Mouse (Mus musculus) hindbrain, embryonic 15.5 days (tissue): ENCODE results near the gene Fgfr2. TPM values are rescaled to one million over a fixed set of nuclear protein-coding genes. Genes with fewer than 3 reads are reported as not detected.
"Not testable (repeated sequence)": the region's sequence is repeated elsewhere in the genome, so short reads cannot be mapped to it uniquely, and the experiment has no call there.

Experiments
- ATAC-seq: fragments of 200-750 bp; cut with Nextera tagmentation; 2 replicates; pipeline ENCODE4 v1.8.0; 2017; ENCODE audit warnings: low read depth, moderate number of reproducible peaks, moderate TSS enrichment; ENCODE audit not compliant: low FRiP score
- H3K27ac ChIP-seq: fragments of 300-500 bp; sonication (generic); replicated peaks from 2 replicates; pipeline ENCODE4 v1.5.1; 2015; ENCODE audit warnings: mild to moderate bottlenecking, inconsistent platforms
- H3K27me3 ChIP-seq: fragments of 300-500 bp; sonication (generic); 2 replicates; pipeline ENCODE4 v1.6.1; 2015; ENCODE audit warnings: control low read depth, inconsistent platforms
- H3K36me3 ChIP-seq: fragments of 300-500 bp; sonication (generic); 2 replicates; pipeline ENCODE4 v1.6.1; 2015; ENCODE audit warnings: control low read depth, inconsistent platforms
- H3K4me1 ChIP-seq: fragments of 300-500 bp; sonication (generic); replicated peaks from 2 replicates; pipeline ENCODE4 v1.6.1; 2015; ENCODE audit warnings: control low read depth, inconsistent platforms
- H3K4me2 ChIP-seq: fragments of 300-500 bp; sonication (generic); 2 replicates; pipeline ENCODE4 v1.6.1; 2015; ENCODE audit warnings: moderate library complexity, mild to moderate bottlenecking, inconsistent platforms
- H3K4me3 ChIP-seq: fragments of 300-500 bp; sonication (generic); 2 replicates; pipeline ENCODE4 v1.5.1; 2015; ENCODE audit warnings: mild to moderate bottlenecking, inconsistent platforms
- H3K9ac ChIP-seq: fragments of 300-500 bp; sonication (generic); 2 replicates; pipeline ENCODE4 v1.6.1; 2015; ENCODE audit warnings: inconsistent platforms
- H3K9me3 ChIP-seq: fragments of 300-500 bp; sonication (generic); 2 replicates; pipeline ENCODE4 v1.6.1; 2016; ENCODE audit warnings: control low read depth, inconsistent platforms
- WGBS: fragments of 180-500 bp; shearing (Covaris S2); methylation state at CpG from one replicate; pipeline ENCODE4 v1.1.7; 2015; 5-methylcytosine and 5-hydroxymethylcytosine counted together
- polyA plus RNA-seq: library from polyadenylated mRNA; unstranded; fragments of >200 nt; fragmentation: Nextera tagmentation; extraction: Ambion mirVana; gene quantifications from 2 replicates; pipeline ENCODE4 v1.2.1, GENCODE M21; 2015

The Fgfr2 gene
- polyA plus RNA-seq, 1 experiment from 2014 or later: 28.5 TPM

GRCm38 (mm10) chr7:133095610-133096009, 27.5 kb downstream of the Fgfr2 start:
- H3K27me3 ChIP-seq, H3K9ac ChIP-seq: not testable (repeated sequence)
- WGBS: 96% methylated on average over 7 of the region's 7 CpGs

GRCm38 (mm10) chr7:133094711-133095495, 28.2 kb downstream of the Fgfr2 start:
- Histone ChIP-seq H3K4me2 (no peak overlapping the region), H3K4me3 (no peak overlapping the region), H3K27ac (no peak overlapping the region), H3K36me3 (no peaks in the 10 kb centered on the region), H3K9ac (no peak overlapping the region), H3K4me1 (peaks cover 48% of the 10 kb centered on the region), H3K9me3 (no peaks in the 10 kb centered on the region), H3K27me3 (no peaks in the 10 kb centered on the region)
- no peak for ATAC-seq
- WGBS: 83% methylated on average over 9 of the region's 9 CpGs

More at GRCm38 (mm10) chr7:133095610-133096009, 27.5 kb downstream of the Fgfr2 start:
- H3K9me3 ChIP-seq, H3K36me3 ChIP-seq, H3K4me3 ChIP-seq, ATAC-seq, H3K27ac ChIP-seq, H3K4me2 ChIP-seq: not testable (repeated sequence)
- H3K4me1 ChIP-seq: peaks cover 48% of the 10 kb centered on the region

- peaks cover 48% of the 10 kb centered on the region for H3K4me1 ChIP-seq
- no peak overlapping the region for H3K4me2 ChIP-seq
- no peaks in the 10 kb centered on the region for H3K36me3 ChIP-seq
- 86% methylated on average over 3 of the region's 3 CpGs for WGBS
- no peaks in the 10 kb centered on the region for H3K9me3 ChIP-seq
- H3K27ac ChIP-seq: no peak overlapping the region
- no peaks in the 10 kb centered on the region for H3K27me3 ChIP-seq
- ATAC-seq: no peak
- H3K4me3 ChIP-seq: no peak overlapping the region
- H3K9ac ChIP-seq: no peak overlapping the region
Measured at GRCm38 (mm10) chr7:133094161-133094560, 29.0 kb downstream of the Fgfr2 start.

GRCm38 (mm10) chr7:133093731-133094130, 29.4 kb downstream of the Fgfr2 start:
- H3K4me1 ChIP-seq: peaks cover 48% of the 10 kb centered on the region
- H3K4me3 ChIP-seq: no peak overlapping the region
- 81% methylated on average over 5 of the region's 5 CpGs for WGBS
- H3K27ac ChIP-seq: no peak overlapping the region; the same call in 1 of the 2 replicates
- H3K9me3 ChIP-seq: no peaks in the 10 kb centered on the region
- no peaks in the 10 kb centered on the region for H3K36me3 ChIP-seq
- H3K9ac ChIP-seq: no peak overlapping the region
- no peaks in the 10 kb centered on the region for H3K27me3 ChIP-seq
- H3K4me2 ChIP-seq: no peak overlapping the region
- no peak for ATAC-seq

- H3K4me3 ChIP-seq: no peak overlapping the region
- no peak overlapping the region for H3K27ac ChIP-seq
- H3K36me3 ChIP-seq: no peaks in the 10 kb centered on the region
- no peak overlapping the region for H3K9ac ChIP-seq
- peaks cover 47% of the 10 kb centered on the region for H3K4me1 ChIP-seq
- H3K9me3 ChIP-seq: no peaks in the 10 kb centered on the region
- H3K4me2 ChIP-seq: no peak overlapping the region
- no peaks in the 10 kb centered on the region for H3K27me3 ChIP-seq
- 0 out of 2 replicates have a peak, but pooled peaks have one; percentile 35 for ATAC-seq
- 89% methylated on average over 4 of the region's 4 CpGs for WGBS
Measured at GRCm38 (mm10) chr7:133090641-133091040, 32.5 kb downstream of the Fgfr2 start.

- H3K4me3 ChIP-seq: no peak overlapping the region
- H3K9me3 ChIP-seq: no peaks in the 10 kb centered on the region
- no peak overlapping the region for H3K4me2 ChIP-seq
- 0 out of 2 replicates have a peak overlapping the region, but pooled peaks have one; percentile 11 for H3K27ac ChIP-seq
- no peak overlapping the region for H3K9ac ChIP-seq
- H3K27me3 ChIP-seq: no peaks in the 10 kb centered on the region
- WGBS: 63% methylated on average over 11 of the region's 11 CpGs
- H3K36me3 ChIP-seq: no peaks in the 10 kb centered on the region
- peaks cover 47% of the 10 kb centered on the region for H3K4me1 ChIP-seq
- peak; percentile 33; the same call in 1 of the 2 replicates for ATAC-seq
Measured at GRCm38 (mm10) chr7:133089621-133090260, 33.4 kb downstream of the Fgfr2 start.

GRCm38 (mm10) chr7:133088830-133089261, 34.3 kb downstream of the Fgfr2 start:
- H3K27me3 ChIP-seq: no peaks in the 10 kb centered on the region
- no peaks in the 10 kb centered on the region for H3K9me3 ChIP-seq
- peak overlapping the region; percentile 76 for H3K27ac ChIP-seq
- peaks cover 48% of the 10 kb centered on the region for H3K4me1 ChIP-seq
- H3K9ac ChIP-seq: no peak overlapping the region
- H3K4me2 ChIP-seq: peak overlapping the region; percentile 35
- no peak overlapping the region for H3K4me3 ChIP-seq
- no peaks in the 10 kb centered on the region for H3K36me3 ChIP-seq
- ATAC-seq: peak; percentile 64; the same call in 1 of the 2 replicates
- 26% methylated on average over 11 of the region's 11 CpGs for WGBS

GRCm38 (mm10) chr7:133088411-133088810, 34.7 kb downstream of the Fgfr2 start:
- no peaks in the 10 kb centered on the region for H3K36me3 ChIP-seq
- H3K4me3 ChIP-seq: no peak overlapping the region
- 55% methylated on average over 4 of the region's 4 CpGs for WGBS
- no peaks in the 10 kb centered on the region for H3K9me3 ChIP-seq
- H3K4me2 ChIP-seq: peak overlapping the region; percentile 35; the same call in 1 of the 2 replicates
- no peak overlapping the region for H3K9ac ChIP-seq
- no peak for ATAC-seq
- H3K27me3 ChIP-seq: no peaks in the 10 kb centered on the region
- peak overlapping the region; percentile 76 for H3K27ac ChIP-seq
- H3K4me1 ChIP-seq: peaks cover 48% of the 10 kb centered on the region

GRCm38 (mm10) chr7:133085408-133085807, 37.7 kb downstream of the Fgfr2 start:
- Histone ChIP-seq H3K4me3 (no peak overlapping the region), H3K27me3 (no peaks in the 10 kb centered on the region), H3K27ac (no peak overlapping the region), H3K36me3 (no peaks in the 10 kb centered on the region), H3K4me1 (peaks cover 61% of the 10 kb centered on the region), H3K9me3 (no peaks in the 10 kb centered on the region), H3K4me2 (no peak overlapping the region), H3K9ac (no peak overlapping the region)
- 95% methylated on average over 3 of the region's 3 CpGs for WGBS
- ATAC-seq: no peak

- H3K27me3 ChIP-seq: no peaks in the 10 kb centered on the region
- no peaks in the 10 kb centered on the region for H3K36me3 ChIP-seq
- H3K4me2 ChIP-seq: no peak overlapping the region
- no peak for ATAC-seq
- H3K4me1 ChIP-seq: peaks cover 50% of the 10 kb centered on the region
- H3K27ac ChIP-seq: no peak overlapping the region
- 83% methylated on average over 13 of the region's 13 CpGs for WGBS
- H3K9me3 ChIP-seq: no peaks in the 10 kb centered on the region
- no peak overlapping the region for H3K9ac ChIP-seq
- no peak overlapping the region for H3K4me3 ChIP-seq
Measured at GRCm38 (mm10) chr7:133083936-133084614, 39.1 kb downstream of the Fgfr2 start.

GRCm38 (mm10) chr7:133078929-133079328, 44.2 kb downstream of the Fgfr2 start:
- H3K27ac ChIP-seq: no peak overlapping the region
- no peaks in the 10 kb centered on the region for H3K9me3 ChIP-seq
- no peak overlapping the region for H3K4me2 ChIP-seq
- no peak overlapping the region for H3K9ac ChIP-seq
- H3K4me1 ChIP-seq: peaks cover 50% of the 10 kb centered on the region
- ATAC-seq: no peak
- no peaks in the 10 kb centered on the region for H3K27me3 ChIP-seq
- no peak overlapping the region for H3K4me3 ChIP-seq
- H3K36me3 ChIP-seq: no peaks in the 10 kb centered on the region
- WGBS: 85% methylated on average over 1 of the region's 1 CpGs
